Mouse (Mus musculus): Measurements from ENCODE around the gene Rere. TPM values are rescaled to one million over a fixed set of nuclear protein-coding genes. Genes with fewer than 3 reads are reported as not detected.
A peak's percentile ranks its signal among the peaks of the same experiment; 100 is the strongest.

Rere gene
- polyA plus RNA-seq (2015; fragmentation: Nextera tagmentation; extraction: Ambion mirVana): 15.7 and 16.0 TPM in 2 replicates

- Histone ChIP-seq H3K27ac (ENCODE audit: low read length) (peak within 1 kb of the TSS; percentile 97), H3K9ac (replicated peaks; ENCODE audit: low read depth) (peak within 1 kb of the TSS; percentile 93), H3K36me3 (ENCODE audit: insufficient read depth, low read length) (no peaks in the 10 kb centered on the region), H3K4me2 (replicated peaks; ENCODE audit: low read depth, low read length) (peak within 1 kb of the TSS; percentile 73), H3K27me3 (replicated peaks; ENCODE audit: insufficient read depth, low read length) (no peaks in the 10 kb centered on the region), H3K9me3 (ENCODE audit: low read length) (no peaks in the 10 kb centered on the region), H3K4me1 (ENCODE audit: insufficient read depth, low read depth, low read length) (peaks cover 9% of the 10 kb centered on the region; the same call in 1 of the 2 replicates), H3K4me3 (ENCODE audit: low read depth, low read length) (peak within 1 kb of the TSS; percentile 93)
- peak; percentile 100 for ATAC-seq
- no peak for TF ChIP-seq EP300 (IDR thresholded peaks at IDR 0.05)
- TF ChIP-seq CTCF (IDR thresholded peaks at IDR 0.05): peak; percentile 42; the same call in 1 of the 2 replicates
- under 1% methylated on average over 51 of the region's 60 CpGs for WGBS
- peak; percentile 96 for DNase-seq (ENCODE audit: low spot score)
These were observed at the start of gene Rere for GRCm38 (mm10) chr4:150281018-150281761. Gene Rere, plus strand, starts transcription at chr4:150281646.

- TF ChIP-seq CTCF (IDR thresholded peaks at IDR 0.05) (no peak), EP300 (IDR thresholded peaks at IDR 0.05) (no peak)
- no peaks in the 10 kb centered on the region for H3K9me3 ChIP-seq (ENCODE audit: low read length)
- DNase-seq (ENCODE audit: low spot score) (no peak), ATAC-seq (no peak)
- 68% methylated on average over 8 of the region's 8 CpGs for WGBS
- no peak overlapping the region for H3K4me3 ChIP-seq (ENCODE audit: low read depth, low read length)
- no peaks in the 10 kb centered on the region for H3K36me3 ChIP-seq (ENCODE audit: insufficient read depth, low read length)
- H3K4me1 ChIP-seq (ENCODE audit: insufficient read depth, low read depth, low read length): no peaks in the 10 kb centered on the region
- no peak overlapping the region for H3K4me2 ChIP-seq (replicated peaks; ENCODE audit: low read depth, low read length)
- H3K9ac ChIP-seq (replicated peaks; ENCODE audit: low read depth): no peak overlapping the region
- H3K27me3 ChIP-seq (replicated peaks; ENCODE audit: insufficient read depth, low read length): no peaks in the 10 kb centered on the region
- no peak overlapping the region for H3K27ac ChIP-seq (ENCODE audit: low read length)
These were observed 49.6 kb upstream of the Rere start for GRCm38 (mm10) chr4:150231871-150232270.

GRCm38 (mm10) chr4:150234599-150235327 lies 46.7 kb upstream of the Rere start:
- no peak for ATAC-seq
- DNase-seq (ENCODE audit: low spot score): no peak
- Histone ChIP-seq H3K36me3 (ENCODE audit: insufficient read depth, low read length) (no peaks in the 10 kb centered on the region), H3K4me3 (ENCODE audit: low read depth, low read length) (no peak overlapping the region), H3K4me2 (replicated peaks; ENCODE audit: low read depth, low read length) (no peak overlapping the region), H3K9ac (replicated peaks; ENCODE audit: low read depth) (no peak overlapping the region), H3K4me1 (ENCODE audit: insufficient read depth, low read depth, low read length) (peaks cover 15% of the 10 kb centered on the region), H3K27ac (ENCODE audit: low read length) (no peak overlapping the region), H3K9me3 (ENCODE audit: low read length) (no peaks in the 10 kb centered on the region), H3K27me3 (replicated peaks; ENCODE audit: insufficient read depth, low read length) (no peaks in the 10 kb centered on the region)
- TF ChIP-seq EP300 (IDR thresholded peaks at IDR 0.05): no peak
- no peak for TF ChIP-seq CTCF (IDR thresholded peaks at IDR 0.05)
- WGBS: 46% methylated on average over 8 of the region's 8 CpGs

GRCm38 (mm10) chr4:150235585-150235984 lies 45.9 kb upstream of the Rere start:
- no peak overlapping the region for H3K4me3 ChIP-seq (ENCODE audit: low read depth, low read length)
- no peak overlapping the region for H3K27ac ChIP-seq (ENCODE audit: low read length)
- H3K9me3 ChIP-seq (ENCODE audit: low read length): no peaks in the 10 kb centered on the region
- TF ChIP-seq EP300 (IDR thresholded peaks at IDR 0.05): no peak
- TF ChIP-seq CTCF (IDR thresholded peaks at IDR 0.05): no peak
- no peaks in the 10 kb centered on the region for H3K27me3 ChIP-seq (replicated peaks; ENCODE audit: insufficient read depth, low read length)
- WGBS: 75% methylated on average over 4 of the region's 4 CpGs
- no peaks in the 10 kb centered on the region for H3K36me3 ChIP-seq (ENCODE audit: insufficient read depth, low read length)
- no peak for DNase-seq (ENCODE audit: low spot score)
- H3K9ac ChIP-seq (replicated peaks; ENCODE audit: low read depth): no peak overlapping the region
- H3K4me1 ChIP-seq (ENCODE audit: insufficient read depth, low read depth, low read length): peaks cover 15% of the 10 kb centered on the region
- no peak overlapping the region for H3K4me2 ChIP-seq (replicated peaks; ENCODE audit: low read depth, low read length)
- ATAC-seq: no peak

GRCm38 (mm10) chr4:150236031-150236430 lies 45.4 kb upstream of the Rere start:
- TF ChIP-seq EP300 (IDR thresholded peaks at IDR 0.05) (no peak), CTCF (IDR thresholded peaks at IDR 0.05) (no peak)
- DNase-seq (ENCODE audit: low spot score) (no peak), ATAC-seq (no peak)
- H3K9ac ChIP-seq (replicated peaks; ENCODE audit: low read depth): peak overlapping the region; percentile 70
- H3K4me2 ChIP-seq (replicated peaks; ENCODE audit: low read depth, low read length): peak overlapping the region; percentile 94
- H3K4me1 ChIP-seq (ENCODE audit: insufficient read depth, low read depth, low read length): peaks cover 15% of the 10 kb centered on the region
- 60% methylated on average over 8 of the region's 8 CpGs for WGBS
- peak overlapping the region; percentile 75; the same call in 1 of the 2 replicates for H3K4me3 ChIP-seq (ENCODE audit: low read depth, low read length)
- H3K36me3 ChIP-seq (ENCODE audit: insufficient read depth, low read length): 0 out of 2 replicates have a peak, but pooled peaks cover under 1% of the 10 kb centered on the region
- H3K27me3 ChIP-seq (replicated peaks; ENCODE audit: insufficient read depth, low read length): no peaks in the 10 kb centered on the region
- H3K27ac ChIP-seq (ENCODE audit: low read length): peak overlapping the region; percentile 94
- no peaks in the 10 kb centered on the region for H3K9me3 ChIP-seq (ENCODE audit: low read length)

All from lung, postnatal 0 days (tissue).